Mouse (Mus musculus) limb, embryonic 14.5 days (tissue): ENCODE measurements around the gene Arpc3. TPM values are rescaled to one million over a fixed set of nuclear protein-coding genes. Genes with fewer than 3 reads are reported as not detected.
A peak's percentile ranks its signal among the peaks of the same experiment; 100 is the strongest.

Experiments
- ATAC-seq: fragments of 200-750 bp; cut with Nextera tagmentation; 2 replicates; pipeline ENCODE4 v1.8.0; 2017; ENCODE audit warnings: low read depth, moderate number of reproducible peaks, moderate TSS enrichment; ENCODE audit not compliant: low FRiP score
- DNase-seq: peaks from one replicate; pipeline ENCODE4 v3.0.0-alpha.2; 2015; ENCODE audit warnings: low spot score
- H3K27ac ChIP-seq: fragments of 300-500 bp; sonication (generic); replicated peaks from 2 replicates; pipeline ENCODE4 v1.5.1; 2014; ENCODE audit warnings: low read depth, mild to moderate bottlenecking, low read length, moderate library complexity, mixed read lengths
- H3K27me3 ChIP-seq: fragments of 300-500 bp; sonication (generic); 2 replicates; pipeline ENCODE4 v1.6.1; 2014; ENCODE audit warnings: low read length, mixed read lengths; ENCODE audit not compliant: control insufficient read depth, insufficient read depth
- H3K36me3 ChIP-seq: fragments of 300-500 bp; sonication (generic); 2 replicates; pipeline ENCODE4 v1.6.1; 2014; ENCODE audit warnings: mild to moderate bottlenecking, low read length, moderate library complexity, mixed read lengths; ENCODE audit not compliant: control insufficient read depth, insufficient read depth
- H3K4me1 ChIP-seq: fragments of 300-500 bp; sonication (generic); 2 replicates; pipeline ENCODE4 v1.6.1; 2014; ENCODE audit warnings: antibody characterized with exemption, low read length, mixed read lengths; ENCODE audit not compliant: control insufficient read depth, insufficient read depth
- H3K4me2 ChIP-seq: fragments of 300-500 bp; sonication (generic); replicated peaks from 2 replicates; pipeline ENCODE4 v1.6.1; 2014; ENCODE audit warnings: low read depth, mild to moderate bottlenecking, low read length, moderate library complexity; ENCODE audit not compliant: severe bottlenecking
- H3K4me3 ChIP-seq: fragments of 300-500 bp; sonication (generic); replicated peaks from 2 replicates; pipeline ENCODE4 v1.5.1; 2014; ENCODE audit warnings: low read length
- H3K9ac ChIP-seq: fragments of 300-500 bp; sonication (generic); 2 replicates; pipeline ENCODE4 v1.6.1; 2014; ENCODE audit warnings: mild to moderate bottlenecking, low read depth, low read length, moderate library complexity; ENCODE audit not compliant: severe bottlenecking
- H3K9me3 ChIP-seq: fragments of 300-500 bp; sonication (generic); 2 replicates; pipeline ENCODE4 v1.6.1; 2016; ENCODE audit warnings: low read length; ENCODE audit not compliant: control insufficient read depth
- POLR2A ChIP-seq: fragments of 200-500 bp; IDR thresholded peaks from 2 replicates; pipeline ENCODE4 v1.8.0; 2012; ENCODE audit warnings: inconsistent platforms, mild to moderate bottlenecking, moderate library complexity, borderline replicate concordance; ENCODE audit not compliant: insufficient read depth, insufficient read length; ENCODE audit errors: extremely low read depth
- WGBS: fragments of 180-500 bp; shearing (Covaris S2); extraction: QIAGEN DNeasy Blood & Tissue Kit; methylation state at CpG from one replicate; pipeline ENCODE4 v1.1.7; 2014; 5-methylcytosine and 5-hydroxymethylcytosine counted together
- polyA plus RNA-seq, 2 experiments: library from polyadenylated mRNA; depleted of rRNA in 1 of 2; stranded (reverse) in 1 of 2; unstranded in 1 of 2; fragments of >200 nt; fragmentation: Nextera tagmentation in 1 of 2; extraction: Ambion mirVana in 1 of 2; gene quantifications; 2 replicates each; pipeline versions ENCODE4 v1.2.1 to v1.2.3; 2012 to 2014

The Arpc3 gene
- polyA plus RNA-seq, 2 experiments: 46.2 to 241 TPM

GRCm38 (mm10) chr5:122353807-122354491, 37.7 kb upstream of the Arpc3 start, which contains the start of the genes Rad9b and Vps29:
Rad9b (minus strand) TSS chr5:122354233.
Vps29 (plus strand) TSS chr5:122354369.
- Histone ChIP-seq H3K36me3 (0 out of 2 replicates have a peak, but pooled peaks cover 1% of the 10 kb centered on the region), H3K27me3 (no peaks in the 10 kb centered on the region), H3K4me2 (peak within 1 kb of the TSS; percentile 79), H3K9me3 (no peaks in the 10 kb centered on the region), H3K4me1 (peaks cover 6% of the 10 kb centered on the region; the same call in 1 of the 2 replicates), H3K9ac (peak within 1 kb of the TSS; percentile 91), H3K4me3 (peak within 1 kb of the TSS; percentile 94), H3K27ac (peak within 1 kb of the TSS; percentile 43; the same call in 1 of the 2 replicates)
- 1% methylated on average over 47 of the region's 51 CpGs for WGBS
- peak; percentile 78; the same call in 1 of the 2 replicates for TF ChIP-seq POLR2A
- DNase-seq (peak; percentile 97), ATAC-seq (peak; percentile 93)

DNA sequence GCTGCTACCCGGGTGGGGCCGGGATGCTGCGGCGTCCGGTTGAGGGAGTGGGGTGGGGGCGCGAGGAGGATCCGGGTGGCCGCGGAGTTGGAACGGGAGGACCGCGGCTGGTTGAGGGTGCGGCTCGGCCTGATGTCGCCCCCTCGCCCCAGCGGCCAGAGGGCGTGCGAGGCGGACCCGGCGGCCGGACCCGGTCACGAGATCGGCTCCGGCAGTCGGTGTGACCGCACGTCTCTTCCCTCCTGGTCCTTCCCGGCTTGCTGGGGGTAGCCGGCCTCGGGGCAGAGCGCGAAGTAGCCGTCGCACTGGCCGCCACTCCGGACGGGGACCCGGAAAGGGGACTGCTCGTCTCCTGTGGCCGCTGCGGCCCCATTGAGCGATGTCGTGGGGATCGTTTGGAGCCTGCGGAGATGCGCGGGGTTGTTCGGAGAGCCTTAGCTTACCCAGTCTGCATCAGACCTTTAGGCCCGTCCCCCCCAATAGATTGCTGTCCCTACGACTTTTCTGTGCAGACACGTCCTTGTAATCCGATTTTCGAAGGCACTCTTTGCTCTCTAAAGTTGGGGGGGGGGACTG, 37.1 kb upstream of the Arpc3 start:
- WGBS: under 1% methylated on average over 33 of the region's 57 CpGs
- H3K27ac ChIP-seq: 0 out of 2 replicates have a peak overlapping the region, but pooled peaks have one; percentile 43
- ATAC-seq: peak; percentile 61

DNA sequence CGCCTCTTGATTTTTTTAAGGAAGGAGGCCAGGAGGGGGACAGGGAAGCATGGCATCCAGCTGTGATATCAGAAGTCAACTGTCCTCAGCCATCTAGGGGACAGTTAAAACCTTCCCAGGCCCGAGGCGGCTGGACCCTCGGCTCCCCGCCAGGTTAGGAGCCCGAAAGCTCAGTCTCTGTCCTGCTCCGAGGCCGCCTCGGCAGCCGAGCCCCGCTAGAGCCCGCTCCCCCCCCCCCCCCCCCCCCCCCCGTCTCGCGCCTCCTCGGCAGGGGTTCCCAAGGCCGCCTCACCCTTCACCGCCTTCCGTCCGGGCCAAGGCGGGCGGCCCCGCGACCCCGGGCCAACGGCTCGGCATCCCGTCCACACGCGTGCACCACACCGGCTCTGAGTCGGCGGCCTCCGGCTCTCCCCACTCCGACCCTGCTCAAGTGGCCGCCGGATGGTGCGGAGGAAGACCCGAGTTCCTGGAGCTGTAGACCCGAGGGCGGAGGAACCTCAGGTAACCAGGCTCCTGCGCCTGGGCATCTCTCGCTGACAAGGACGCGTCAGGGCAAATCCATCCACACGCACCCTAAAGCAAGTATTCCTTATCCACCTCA, 20.0 kb upstream of the Arpc3 start, which contains the start of gene Gpn3:
TSS of gene Gpn3 (plus strand) at position 286 of the 601 bp plus-strand sequence.
- Histone ChIP-seq H3K36me3 (peaks cover 40% of the 10 kb centered on the region), H3K9me3 (no peaks in the 10 kb centered on the region), H3K4me1 (peaks cover 8% of the 10 kb centered on the region; the same call in 1 of the 2 replicates), H3K4me3 (peak within 1 kb of the TSS; percentile 86), H3K27me3 (no peaks in the 10 kb centered on the region), H3K9ac (peak within 1 kb of the TSS; percentile 76), H3K4me2 (peak within 1 kb of the TSS; percentile 63), H3K27ac (peak within 1 kb of the TSS; percentile 92)
- TF ChIP-seq POLR2A: no peak
- ATAC-seq (peak; percentile 82), DNase-seq (no peak)
- 0% methylated on average over 22 of the region's 46 CpGs for WGBS

More for the DNA sequence above, 37.1 kb upstream of the Arpc3 start:
- H3K4me3 ChIP-seq: peak overlapping the region; percentile 94
- peaks cover 6% of the 10 kb centered on the region; the same call in 1 of the 2 replicates for H3K4me1 ChIP-seq
- DNase-seq: no peak
- peak overlapping the region; percentile 79 for H3K4me2 ChIP-seq
- no peaks in the 10 kb centered on the region for H3K27me3 ChIP-seq
- peak overlapping the region; percentile 91 for H3K9ac ChIP-seq
- peaks cover 4% of the 10 kb centered on the region; the same call in 1 of the 2 replicates for H3K36me3 ChIP-seq
- TF ChIP-seq POLR2A: no peak
- H3K9me3 ChIP-seq: no peaks in the 10 kb centered on the region

DNA sequence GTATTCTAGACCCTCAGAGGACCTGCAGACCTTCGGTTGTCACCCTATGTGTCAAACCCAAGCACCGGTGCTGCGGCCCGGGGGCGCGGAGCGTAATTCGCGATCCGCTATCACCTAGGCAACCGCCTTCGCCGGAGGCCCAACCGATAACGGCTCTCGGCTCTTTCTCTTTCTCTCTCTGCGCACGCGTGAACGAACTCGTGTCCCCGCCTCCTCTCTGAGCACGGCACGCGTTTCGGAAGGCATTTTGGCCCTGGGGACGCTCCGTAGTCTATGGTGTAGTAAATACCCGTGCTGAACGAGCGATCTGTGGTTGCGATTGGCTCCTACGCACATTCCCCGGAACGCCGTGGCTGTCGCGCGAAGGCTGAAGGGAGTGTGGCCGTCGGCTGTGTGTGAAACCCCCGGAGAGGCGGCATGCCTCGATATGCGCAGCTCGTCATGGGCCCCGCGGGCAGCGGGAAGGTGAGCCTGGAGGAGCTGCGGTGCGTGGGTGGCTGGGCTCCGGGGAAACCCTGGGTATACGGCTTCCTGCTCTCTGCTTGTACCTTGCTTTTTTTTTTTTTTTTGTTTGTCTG, 19.4 kb upstream of the Arpc3 start, which contains the start of gene Fam216a:
TSS of gene Fam216a (minus strand) at position 173 of the 578 bp plus-strand sequence.
- peak within 1 kb of the TSS; percentile 63 for H3K4me2 ChIP-seq
- H3K36me3 ChIP-seq: peaks cover 35% of the 10 kb centered on the region
- 0 out of 2 replicates have a peak, but pooled peaks have one; percentile 28 for TF ChIP-seq POLR2A
- H3K9me3 ChIP-seq: no peaks in the 10 kb centered on the region
- peaks cover 8% of the 10 kb centered on the region; the same call in 1 of the 2 replicates for H3K4me1 ChIP-seq
- peak within 1 kb of the TSS; percentile 76 for H3K9ac ChIP-seq
- ATAC-seq (peak; percentile 95), DNase-seq (peak; percentile 99)
- H3K27ac ChIP-seq: peak within 1 kb of the TSS; percentile 92
- H3K4me3 ChIP-seq: peak within 1 kb of the TSS; percentile 86
- under 1% methylated on average over 44 of the region's 53 CpGs for WGBS
- H3K27me3 ChIP-seq: no peaks in the 10 kb centered on the region
